Mouse (Mus musculus) hindbrain, embryonic 13.5 days (tissue): ENCODE data around the gene A730071L15Rik. TPM values are rescaled to one million over a fixed set of nuclear protein-coding genes. Genes with fewer than 3 reads are reported as not detected.

Experiments
- ATAC-seq: fragments of 200-750 bp; cut with Nextera tagmentation; 2 replicates; pipeline ENCODE4 v1.8.0; 2017; ENCODE audit warnings: moderate TSS enrichment; ENCODE audit not compliant: low FRiP score
- H3K27ac ChIP-seq: fragments of 300-500 bp; sonication (generic); 2 replicates; pipeline ENCODE4 v1.5.1; 2015; ENCODE audit warnings: inconsistent platforms, mild to moderate bottlenecking, moderate library complexity
- H3K27me3 ChIP-seq: fragments of 300-500 bp; sonication (generic); 2 replicates; pipeline ENCODE4 v1.6.1; 2015; ENCODE audit warnings: mild to moderate bottlenecking, inconsistent platforms
- H3K36me3 ChIP-seq: fragments of 300-500 bp; sonication (generic); 2 replicates; pipeline ENCODE4 v1.6.1; 2015; ENCODE audit warnings: mild to moderate bottlenecking, inconsistent platforms
- H3K4me1 ChIP-seq: fragments of 300-500 bp; sonication (generic); replicated peaks from 2 replicates; pipeline ENCODE4 v1.6.1; 2015; ENCODE audit warnings: inconsistent platforms
- H3K4me2 ChIP-seq: fragments of 300-500 bp; sonication (generic); 2 replicates; pipeline ENCODE4 v1.6.1; 2015; ENCODE audit warnings: inconsistent platforms, mild to moderate bottlenecking, moderate library complexity
- H3K4me3 ChIP-seq: fragments of 300-500 bp; sonication (generic); 2 replicates; pipeline ENCODE4 v1.5.1; 2015; ENCODE audit warnings: mild to moderate bottlenecking, inconsistent platforms
- H3K9ac ChIP-seq: fragments of 300-500 bp; sonication (generic); 2 replicates; pipeline ENCODE4 v1.6.1; 2015; ENCODE audit warnings: mild to moderate bottlenecking, inconsistent platforms
- H3K9me3 ChIP-seq: fragments of 300-500 bp; sonication (generic); 2 replicates; pipeline ENCODE4 v1.6.1; 2016; ENCODE audit warnings: inconsistent platforms
- WGBS: fragments of 180-500 bp; shearing (Covaris S2); methylation state at CpG from one replicate; pipeline ENCODE4 v1.1.7; 2015; 5-methylcytosine and 5-hydroxymethylcytosine counted together
- polyA plus RNA-seq: library from polyadenylated mRNA; unstranded; fragments of >200 nt; fragmentation: Nextera tagmentation; extraction: Ambion mirVana; gene quantifications from 2 replicates; pipeline ENCODE4 v1.2.1, GENCODE M21; 2015

A730071L15Rik gene
- polyA plus RNA-seq, 1 experiment from 2014 or later, result 1.1 TPM

DNA sequence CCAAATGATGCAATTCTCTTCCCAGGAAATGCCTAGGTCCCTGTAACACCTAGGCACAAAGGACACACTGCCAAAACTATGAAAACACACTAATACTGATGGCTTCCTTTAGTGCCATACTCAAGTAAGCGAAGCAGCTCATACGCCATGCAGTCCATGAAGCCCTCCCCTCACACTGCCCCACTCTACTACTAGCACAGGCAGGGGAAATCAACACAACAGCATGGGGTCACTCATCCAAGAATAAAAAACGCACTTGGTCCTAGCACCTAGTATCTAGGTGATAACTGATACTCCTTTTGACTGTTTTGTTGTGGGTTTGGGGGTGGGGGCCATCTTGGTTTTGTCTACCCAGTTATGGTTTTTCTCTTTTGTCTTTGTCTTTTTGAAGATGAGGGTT lies 12.4 kb upstream of the A730071L15Rik start:
- Histone ChIP-seq H3K4me2 (no peak overlapping the region), H3K4me1 (peaks cover 28% of the 10 kb centered on the region), H3K27me3 (no peaks in the 10 kb centered on the region), H3K27ac (peak overlapping the region; percentile 23; the same call in 1 of the 2 replicates), H3K36me3 (peaks cover 14% of the 10 kb centered on the region), H3K4me3 (no peak overlapping the region), H3K9me3 (no peaks in the 10 kb centered on the region), H3K9ac (no peak overlapping the region; the same call in 1 of the 2 replicates)
- ATAC-seq, result 0 out of 2 replicates have a peak, but pooled peaks have one; percentile 30
- WGBS, result 89% methylated on average over 3 of the region's 3 CpGs

DNA sequence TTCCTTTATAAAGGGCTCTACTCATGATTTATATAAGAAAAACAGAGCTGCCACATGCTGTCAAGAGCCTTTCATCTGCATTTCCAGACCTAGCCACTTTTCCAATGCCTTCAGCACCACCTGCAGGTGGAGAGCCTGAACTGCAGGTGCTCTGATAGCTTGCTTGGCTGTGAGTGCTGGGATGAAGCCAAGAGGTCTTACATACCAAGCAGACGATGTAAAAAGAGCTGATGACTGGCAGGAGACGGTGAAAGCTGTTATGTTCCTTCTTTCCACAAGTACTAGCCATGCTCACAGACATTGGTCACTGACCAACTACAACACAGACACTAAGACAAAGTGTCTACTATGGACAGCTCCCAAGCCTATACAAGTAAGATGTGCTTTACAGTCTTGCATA lies 12.0 kb upstream of the A730071L15Rik start:
- WGBS, result 18% methylated on average over 2 of the region's 2 CpGs

DNA sequence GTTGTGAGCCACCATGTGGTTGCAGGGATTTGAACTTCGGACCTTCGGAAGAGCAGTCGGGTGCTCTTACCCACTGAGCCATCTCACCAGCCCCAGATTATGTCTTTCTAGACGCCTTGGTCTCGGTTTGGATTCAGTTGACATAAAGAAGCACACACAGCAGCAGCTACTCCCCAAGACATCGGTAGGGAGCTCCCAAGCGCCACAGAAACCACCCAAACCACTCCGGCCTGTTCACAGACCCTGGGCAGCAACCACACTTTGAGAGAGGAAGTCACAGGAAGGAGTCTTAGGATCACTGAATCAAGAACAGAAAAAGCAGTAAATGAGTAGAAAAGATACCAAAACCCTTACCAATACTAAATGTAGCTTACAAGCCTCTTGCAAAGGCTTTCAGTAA lies 3.0 kb upstream of the A730071L15Rik start:
- H3K4me2 ChIP-seq, result no peak overlapping the region
- WGBS, result 95% methylated on average over 8 of the region's 8 CpGs
- H3K4me1 ChIP-seq, result peaks cover 31% of the 10 kb centered on the region
- H3K9ac ChIP-seq, result no peak overlapping the region
- H3K27me3 ChIP-seq, result no peaks in the 10 kb centered on the region
- H3K4me3 ChIP-seq, result no peak overlapping the region
- H3K27ac ChIP-seq, result no peak overlapping the region
- no peaks in the 10 kb centered on the region for H3K9me3 ChIP-seq
- no peak for ATAC-seq
- H3K36me3 ChIP-seq, result peaks cover 13% of the 10 kb centered on the region

More for the DNA sequence above, 12.0 kb upstream of the A730071L15Rik start:
- H3K27ac ChIP-seq, result 0 out of 2 replicates have a peak overlapping the region, but pooled peaks have one; percentile 23
- H3K36me3 ChIP-seq, result peaks cover 17% of the 10 kb centered on the region
- no peak overlapping the region for H3K9ac ChIP-seq
- H3K9me3 ChIP-seq, result no peaks in the 10 kb centered on the region
- H3K4me1 ChIP-seq, result peaks cover 24% of the 10 kb centered on the region
- no peak overlapping the region for H3K4me2 ChIP-seq
- peak; percentile 61; the same call in 1 of the 2 replicates for ATAC-seq
- no peaks in the 10 kb centered on the region for H3K27me3 ChIP-seq
- H3K4me3 ChIP-seq, result no peak overlapping the region

DNA sequence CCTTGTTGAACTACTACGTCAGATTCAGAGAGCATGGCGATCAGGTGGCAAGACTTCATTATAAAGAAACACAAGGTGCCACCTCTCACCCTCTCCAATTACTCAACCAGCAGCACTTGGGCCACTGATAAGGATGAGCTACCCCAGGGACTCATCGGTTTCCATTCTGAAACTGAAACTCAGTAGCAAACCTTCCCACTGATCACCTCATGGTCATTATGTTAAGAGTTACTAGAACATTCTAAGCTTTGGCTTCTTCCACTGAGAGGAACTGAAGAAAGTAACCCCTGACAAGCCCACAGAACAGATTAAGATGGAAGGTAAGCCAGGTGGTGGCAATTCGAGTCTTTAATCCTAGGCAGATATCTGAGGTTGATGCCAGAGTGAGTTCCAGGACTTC lies 1.4 kb upstream of the A730071L15Rik start:
- Histone ChIP-seq H3K27ac (no peak overlapping the region), H3K36me3 (no peaks in the 10 kb centered on the region), H3K9ac (0 out of 2 replicates have a peak overlapping the region, but pooled peaks have one; percentile 97), H3K4me3 (peak overlapping the region; percentile 98), H3K27me3 (0 out of 2 replicates have a peak, but pooled peaks cover 2% of the 10 kb centered on the region), H3K4me1 (peaks cover 31% of the 10 kb centered on the region), H3K9me3 (no peaks in the 10 kb centered on the region), H3K4me2 (peak overlapping the region; percentile 97)
- 93% methylated on average over 4 of the region's 4 CpGs for WGBS
- ATAC-seq, result no peak

DNA sequence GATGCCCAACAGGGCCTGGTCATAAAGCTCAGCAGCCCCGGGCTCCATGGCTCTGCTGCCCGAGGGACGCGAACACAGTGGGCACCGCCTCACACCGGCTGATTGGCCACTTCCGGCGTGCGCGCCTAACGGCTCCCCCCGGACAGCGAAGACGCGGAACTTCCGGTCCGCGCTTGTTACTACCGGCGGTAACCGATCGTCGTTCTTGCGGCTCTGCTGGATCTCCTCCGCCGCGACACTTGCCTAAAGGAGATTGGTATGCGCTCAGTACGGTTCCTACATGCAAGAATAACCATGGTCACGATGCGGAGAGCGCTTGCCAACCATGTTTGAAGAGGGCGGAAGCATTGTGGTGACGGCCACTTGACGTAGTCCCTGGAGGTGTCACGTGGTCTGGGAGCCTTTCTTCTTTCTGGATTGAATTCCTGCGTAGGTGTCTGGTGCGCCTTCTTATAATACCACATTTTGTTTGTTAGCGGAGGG lies 299 bp downstream of the A730071L15Rik start, which contains the start of gene Nudcd3:
Gene Nudcd3 (minus strand): TSS at position 329 of the 483 bp plus-strand sequence.
- under 1% methylated on average over 39 of the region's 39 CpGs for WGBS
- Histone ChIP-seq H3K27me3 (0 out of 2 replicates have a peak, but pooled peaks cover 2% of the 10 kb centered on the region), H3K4me1 (peaks cover 31% of the 10 kb centered on the region), H3K4me2 (peak within 1 kb of the TSS; percentile 97), H3K9ac (peak within 1 kb of the TSS; percentile 97), H3K9me3 (no peaks in the 10 kb centered on the region), H3K27ac (peak within 1 kb of the TSS; percentile 98), H3K4me3 (peak within 1 kb of the TSS; percentile 98), H3K36me3 (no peaks in the 10 kb centered on the region)
- ATAC-seq, result peak; percentile 97

DNA sequence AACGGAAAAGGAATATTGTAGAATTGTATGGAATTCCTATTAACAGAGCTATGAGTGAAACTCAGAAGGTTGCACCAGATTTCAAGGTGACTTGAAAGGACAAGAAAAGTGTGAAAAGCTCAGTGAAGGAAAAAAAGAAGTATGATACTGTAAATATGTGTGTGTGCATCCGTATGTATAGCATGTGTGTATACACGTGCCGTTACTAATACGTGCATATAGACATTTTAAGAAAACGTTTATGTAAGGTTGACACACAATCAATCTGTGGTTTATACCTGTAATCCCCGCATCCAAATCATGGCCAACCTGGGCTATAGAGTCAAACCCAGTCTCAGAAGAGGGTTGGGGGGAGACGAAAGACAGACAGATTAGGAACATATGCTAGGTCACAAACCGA lies 741 bp downstream of the A730071L15Rik start:
- H3K27me3 ChIP-seq, result 0 out of 2 replicates have a peak, but pooled peaks cover 2% of the 10 kb centered on the region
- peaks cover 31% of the 10 kb centered on the region for H3K4me1 ChIP-seq
- H3K4me2 ChIP-seq, result peak overlapping the region; percentile 97
- peak overlapping the region; percentile 98 for H3K4me3 ChIP-seq
- 30% methylated on average over 9 of the region's 9 CpGs for WGBS
- H3K9ac ChIP-seq, result peak overlapping the region; percentile 97
- ATAC-seq, result peak; percentile 36
- no peaks in the 10 kb centered on the region for H3K36me3 ChIP-seq
- no peaks in the 10 kb centered on the region for H3K9me3 ChIP-seq
- peak overlapping the region; percentile 98 for H3K27ac ChIP-seq

DNA sequence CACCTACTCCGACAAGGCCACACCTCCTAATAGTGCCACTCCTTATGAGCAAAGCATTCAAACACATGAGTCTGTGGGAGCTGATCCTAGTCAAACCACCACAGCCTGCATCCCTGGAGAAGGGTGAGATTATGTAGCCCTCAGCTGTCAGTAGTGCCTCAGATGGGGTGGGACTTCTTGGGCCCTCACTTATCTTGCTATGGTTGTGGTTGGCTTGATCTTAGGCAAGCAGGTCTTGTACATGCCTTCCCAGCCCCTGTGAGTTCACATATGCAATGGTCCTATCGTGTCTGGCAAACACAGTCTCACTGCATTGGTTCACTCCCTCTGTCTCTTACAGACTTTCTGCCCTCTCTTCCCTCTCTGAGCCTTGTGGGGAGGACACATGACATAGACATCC lies 7.3 kb downstream of the A730071L15Rik start:
- H3K36me3 ChIP-seq, result no peaks in the 10 kb centered on the region
- 0 out of 2 replicates have a peak, but pooled peaks cover 3% of the 10 kb centered on the region for H3K9me3 ChIP-seq
- H3K9ac ChIP-seq, result no peak overlapping the region
- H3K4me3 ChIP-seq, result no peak overlapping the region
- H3K27ac ChIP-seq, result no peak overlapping the region
- no peak overlapping the region for H3K4me2 ChIP-seq
- 83% methylated on average over 2 of the region's 2 CpGs for WGBS
- no peaks in the 10 kb centered on the region for H3K4me1 ChIP-seq
- ATAC-seq, result no peak
- H3K27me3 ChIP-seq, result 0 out of 2 replicates have a peak, but pooled peaks cover 2% of the 10 kb centered on the region

DNA sequence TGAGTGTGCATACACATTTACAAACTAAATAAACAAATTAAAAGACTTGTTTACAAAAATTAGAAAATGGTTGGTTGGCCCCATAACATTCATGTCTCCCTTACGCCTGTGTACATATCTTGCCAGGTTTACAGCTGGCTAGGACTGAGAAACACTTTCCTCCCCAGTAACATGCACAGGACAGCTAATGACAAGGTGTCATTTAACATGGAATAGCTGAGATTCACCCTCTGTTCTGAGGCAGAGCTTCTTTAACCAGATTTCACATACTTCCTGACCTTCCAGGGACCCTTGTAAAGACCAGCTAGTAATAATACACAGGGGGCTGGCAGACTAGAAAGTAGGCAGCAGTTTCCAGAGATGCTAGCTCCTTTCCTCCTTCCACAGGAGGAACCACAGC lies 8.3 kb downstream of the A730071L15Rik start:
- Histone ChIP-seq H3K27ac (no peak overlapping the region), H3K27me3 (no peaks in the 10 kb centered on the region), H3K36me3 (no peaks in the 10 kb centered on the region), H3K9ac (no peak overlapping the region), H3K4me2 (no peak overlapping the region), H3K4me3 (no peak overlapping the region), H3K4me1 (no peaks in the 10 kb centered on the region), H3K9me3 (0 out of 2 replicates have a peak, but pooled peaks cover 3% of the 10 kb centered on the region)
- WGBS, result 96% methylated on average over 1 of the region's 1 CpGs
- no peak for ATAC-seq

DNA sequence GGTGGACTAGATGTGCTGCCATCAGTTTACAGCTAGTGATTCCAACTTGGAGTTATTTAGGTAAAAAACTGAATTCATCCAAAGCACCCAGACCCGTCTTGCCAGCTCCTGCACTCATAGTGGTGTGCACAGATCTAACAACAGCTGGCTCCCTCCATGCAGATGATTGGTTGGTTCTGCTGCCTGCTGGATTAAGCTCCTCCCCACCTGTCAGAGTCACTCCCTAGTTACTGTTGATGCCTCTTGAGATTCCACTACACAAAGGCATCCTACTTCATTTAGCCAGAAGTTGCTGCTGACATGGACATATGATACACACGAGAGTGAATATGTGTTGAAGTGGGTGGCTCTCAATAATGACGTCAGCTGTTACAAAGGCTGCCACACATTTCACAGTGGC lies 17.0 kb downstream of the A730071L15Rik start:
- WGBS, result 59% methylated on average over 3 of the region's 3 CpGs
- Histone ChIP-seq H3K4me3 (no peak overlapping the region), H3K27me3 (0 out of 2 replicates have a peak, but pooled peaks cover 3% of the 10 kb centered on the region), H3K36me3 (no peaks in the 10 kb centered on the region), H3K9me3 (no peaks in the 10 kb centered on the region), H3K4me1 (no peaks in the 10 kb centered on the region), H3K4me2 (no peak overlapping the region), H3K9ac (no peak overlapping the region), H3K27ac (no peak overlapping the region)
- no peak for ATAC-seq

DNA sequence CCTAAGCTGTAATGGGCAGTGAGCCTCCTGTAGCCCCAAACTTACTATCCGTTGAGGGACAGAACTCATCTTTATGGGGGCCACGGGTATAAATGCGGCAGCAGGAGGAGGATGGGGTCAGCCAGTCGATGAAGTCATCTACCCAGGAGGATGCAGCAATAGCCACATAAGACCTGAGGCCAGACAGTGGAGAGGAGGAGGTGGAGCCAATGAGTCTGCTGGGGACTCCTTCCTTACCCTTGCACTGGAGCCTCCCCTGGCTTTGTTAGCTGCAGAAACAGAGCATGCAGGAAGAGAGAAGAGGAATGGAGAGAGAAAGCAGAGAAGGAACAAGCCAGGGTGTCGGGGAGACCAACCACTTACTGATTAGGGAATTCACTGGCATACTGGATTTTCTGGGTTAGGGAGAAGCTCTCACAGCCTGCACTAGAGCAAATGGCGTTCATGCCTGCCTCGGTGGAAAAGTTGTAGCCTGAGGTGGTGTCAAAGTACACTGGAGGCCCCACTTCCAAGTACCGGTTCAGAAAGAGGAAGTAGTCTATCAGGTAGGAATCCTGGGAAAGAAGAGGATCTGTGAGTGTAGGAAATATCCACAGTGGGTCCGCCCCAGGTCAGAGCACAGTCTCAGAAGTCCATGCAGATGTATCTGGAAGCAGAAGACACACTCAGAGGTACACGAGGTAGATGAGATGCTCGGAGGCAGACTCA lies 18.5 kb downstream of the A730071L15Rik start:
- no peak for ATAC-seq
- 84% methylated on average over 11 of the region's 11 CpGs for WGBS
- H3K4me2 ChIP-seq, result no peak overlapping the region
- H3K27ac ChIP-seq, result no peak overlapping the region
- no peaks in the 10 kb centered on the region for H3K36me3 ChIP-seq
- 0 out of 2 replicates have a peak, but pooled peaks cover 3% of the 10 kb centered on the region for H3K27me3 ChIP-seq
- no peaks in the 10 kb centered on the region for H3K4me1 ChIP-seq
- H3K9ac ChIP-seq, result no peak overlapping the region
- no peaks in the 10 kb centered on the region for H3K9me3 ChIP-seq
- H3K4me3 ChIP-seq, result no peak overlapping the region

DNA sequence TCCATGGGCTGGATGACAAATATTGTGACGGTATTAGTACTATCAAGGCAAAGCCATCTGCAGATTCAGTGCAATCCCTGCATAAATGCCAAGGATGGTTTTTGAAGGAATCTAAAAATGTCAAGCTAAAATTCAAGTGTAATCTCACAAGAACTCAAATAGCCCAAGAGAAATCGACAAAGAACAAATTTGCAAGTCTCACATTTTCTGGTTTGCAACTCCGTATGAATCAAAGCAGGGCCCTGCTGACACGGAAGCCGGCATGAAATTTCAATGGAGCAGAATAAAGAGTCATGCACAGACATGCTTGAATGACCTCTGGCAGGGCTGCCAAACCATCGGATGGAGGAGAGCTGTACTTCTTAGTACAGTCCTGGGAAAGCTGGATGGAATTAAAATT lies 20.1 kb downstream of the A730071L15Rik start:
- Histone ChIP-seq H3K4me1 (no peaks in the 10 kb centered on the region), H3K4me3 (no peak overlapping the region), H3K4me2 (no peak overlapping the region), H3K27me3 (0 out of 2 replicates have a peak, but pooled peaks cover 3% of the 10 kb centered on the region), H3K9ac (no peak overlapping the region), H3K36me3 (no peaks in the 10 kb centered on the region), H3K27ac (no peak overlapping the region), H3K9me3 (no peaks in the 10 kb centered on the region)
- 78% methylated on average over 6 of the region's 6 CpGs for WGBS
- no peak for ATAC-seq

DNA sequence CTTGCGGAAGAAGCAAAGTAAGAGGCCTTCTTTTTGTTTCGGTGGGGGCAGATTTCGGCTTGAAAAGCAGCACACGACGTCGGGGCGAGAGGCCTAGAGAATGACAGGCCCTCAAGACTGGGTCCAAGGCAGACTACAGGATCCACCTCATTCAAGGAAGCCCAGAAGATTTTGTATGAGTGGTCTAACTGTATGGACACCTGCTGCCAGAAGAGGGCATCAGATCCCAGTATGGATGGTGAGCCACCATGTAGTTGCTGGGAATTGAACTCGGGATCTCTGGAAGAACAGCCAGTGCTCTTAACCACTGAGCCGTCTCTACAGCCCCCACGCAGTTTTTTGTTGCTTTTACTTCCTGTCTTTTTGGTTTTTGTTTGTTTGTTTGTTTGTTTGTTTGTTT lies 22.4 kb downstream of the A730071L15Rik start:
- Histone ChIP-seq H3K4me1 (no peaks in the 10 kb centered on the region), H3K9me3 (no peaks in the 10 kb centered on the region), H3K9ac (no peak overlapping the region), H3K4me2 (no peak overlapping the region), H3K4me3 (no peak overlapping the region), H3K27ac (no peak overlapping the region), H3K27me3 (0 out of 2 replicates have a peak, but pooled peaks cover 11% of the 10 kb centered on the region), H3K36me3 (no peaks in the 10 kb centered on the region)
- 93% methylated on average over 10 of the region's 10 CpGs for WGBS
- no peak for ATAC-seq
